Mouse (Mus musculus) ES-Bruce4 (cell line): ENCODE results near the gene Trim80.

Experiments used
- CTCF ChIP-seq: IDR thresholded peaks from one replicate; pipeline ENCODE4 v1.8.1; 2011; ENCODE audit warnings: low read depth, low read length
- EP300 ChIP-seq: IDR thresholded peaks from 2 replicates; pipeline ENCODE4 v1.6.1; 2011; ENCODE audit warnings: low read depth, low read length; ENCODE audit not compliant: insufficient read depth
- POLR2A ChIP-seq: IDR thresholded peaks from one replicate; pipeline ENCODE4 v1.8.1; 2011; ENCODE audit warnings: low read length; ENCODE audit not compliant: insufficient read depth

GRCm38 (mm10) chr11:115409556-115409955 lies 30.8 kb upstream of the Trim80 start:
- TF ChIP-seq EP300: no peak
- no peak for TF ChIP-seq CTCF
- TF ChIP-seq POLR2A: no peak
